Mouse (Mus musculus) liver, postnatal 0 days (tissue): Measurements from ENCODE around the gene Mmp2.

ENCODE experiments used
- CTCF ChIP-seq: sonication (generic); IDR thresholded peaks from 2 replicates; pipeline ENCODE4 v1.5.1; 2016; ENCODE audit warnings: antibody characterized with exemption, low read depth
- EP300 ChIP-seq: IDR thresholded peaks from 2 replicates; pipeline ENCODE4 v1.6.1; 2016; ENCODE audit warnings: antibody characterized with exemption, low read depth, mild to moderate bottlenecking

GRCm38 (mm10) chr8:92883771-92884170 lies 56.7 kb downstream of the Mmp2 start:
- TF ChIP-seq CTCF: peak; percentile 39
- TF ChIP-seq EP300: no peak
